Mouse (Mus musculus) liver, embryonic 12.5 days (tissue): Measurements from ENCODE around the gene Spsb3. TPM values are rescaled to one million over a fixed set of nuclear protein-coding genes. Genes with fewer than 3 reads are reported as not detected.

ENCODE experiments used
- ATAC-seq: fragments of 200-750 bp; cut with Nextera tagmentation; 2 replicates; pipeline ENCODE4 v1.8.0; 2017; ENCODE audit warnings: moderate number of reproducible peaks, mild to moderate bottlenecking, moderate library complexity
- H3K27ac ChIP-seq: fragments of 300-500 bp; sonication (generic); 2 replicates; pipeline ENCODE4 v1.5.1; 2016; ENCODE audit warnings: mild to moderate bottlenecking
- H3K27me3 ChIP-seq: fragments of 300-500 bp; sonication (generic); replicated peaks from 2 replicates; pipeline ENCODE4 v1.6.1; 2016; ENCODE audit warnings: mild to moderate bottlenecking, moderate library complexity
- H3K36me3 ChIP-seq: fragments of 300-500 bp; sonication (generic); 2 replicates; pipeline ENCODE4 v1.6.1; 2016; ENCODE audit warnings: mild to moderate bottlenecking, moderate library complexity
- H3K4me1 ChIP-seq: fragments of 300-500 bp; sonication (generic); 2 replicates; pipeline ENCODE4 v1.6.1; 2016
- H3K4me2 ChIP-seq: fragments of 300-500 bp; sonication (generic); 2 replicates; pipeline ENCODE4 v1.6.1; 2016; ENCODE audit warnings: mild to moderate bottlenecking, moderate library complexity
- H3K4me3 ChIP-seq: fragments of 300-500 bp; sonication (generic); 2 replicates; pipeline ENCODE4 v1.5.1; 2016; ENCODE audit warnings: mild to moderate bottlenecking, moderate library complexity
- H3K9ac ChIP-seq: fragments of 300-500 bp; sonication (generic); 2 replicates; pipeline ENCODE4 v1.6.1; 2016; ENCODE audit warnings: mild to moderate bottlenecking, moderate library complexity
- H3K9me3 ChIP-seq: fragments of 300-500 bp; sonication (generic); replicated peaks from 2 replicates; pipeline ENCODE4 v1.6.1; 2016; ENCODE audit warnings: mild to moderate bottlenecking, moderate library complexity
- WGBS: fragments of 180-500 bp; shearing (Covaris S2); methylation state at CpG from one replicate; pipeline ENCODE4 v1.1.7; 2016; ENCODE audit not compliant: insufficient replicate concordance; 5-methylcytosine and 5-hydroxymethylcytosine counted together
- polyA plus RNA-seq: library from polyadenylated mRNA; unstranded; fragments of >200 nt; fragmentation: Nextera tagmentation; extraction: Ambion mirVana; gene quantifications from 2 replicates; pipeline ENCODE4 v1.2.1, GENCODE M21; 2016

The Spsb3 gene
- 37.5 and 40.0 TPM in 2 replicates for polyA plus RNA-seq

DNA sequence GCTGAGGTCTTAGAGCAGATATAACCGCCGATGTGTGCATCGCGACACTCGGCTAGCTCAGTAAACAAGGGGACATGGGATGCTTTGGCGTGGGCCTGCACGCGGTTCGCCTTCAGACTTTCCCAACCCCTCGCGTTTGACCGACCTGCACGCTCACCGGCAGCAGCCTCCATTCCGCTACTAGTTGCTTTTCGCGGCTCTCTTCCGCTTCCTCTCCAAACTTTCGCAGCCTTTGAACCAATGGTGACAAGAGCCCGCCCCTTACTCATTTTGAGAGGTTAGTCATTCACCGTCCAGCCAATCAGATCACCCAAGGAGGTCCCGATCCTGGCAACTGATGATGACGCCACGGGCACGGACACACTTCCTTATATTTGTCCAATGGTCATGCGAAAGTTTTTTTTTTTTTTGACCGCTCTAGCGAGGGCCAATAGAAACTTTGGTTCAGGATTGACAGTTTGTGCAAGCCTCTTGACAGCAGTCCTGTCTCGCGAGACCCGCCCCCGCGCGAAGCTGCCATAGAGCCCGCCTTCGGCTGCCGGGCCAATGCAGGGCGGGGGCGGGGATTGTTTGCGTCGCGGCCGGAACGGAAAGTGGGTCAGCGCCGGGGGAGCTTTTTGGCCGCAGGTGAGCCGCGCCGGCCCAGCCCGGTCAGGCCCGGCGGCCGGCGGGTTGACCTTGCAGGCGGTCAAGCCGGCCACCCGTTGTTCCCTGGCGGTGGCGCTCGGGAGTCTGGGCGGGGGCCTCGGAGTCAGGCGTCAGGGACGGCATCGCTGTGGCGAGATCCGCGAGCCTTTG is at the start of gene Spsb3, which contains the start of gene Nubp2:
TSS of gene Spsb3 (plus strand) at position 510 of the 798 bp plus-strand sequence.
TSS of gene Nubp2 (minus strand) at position 216 of the 798 bp plus-strand sequence.
- peak within 1 kb of the TSS; percentile 92 for H3K4me2 ChIP-seq
- ATAC-seq = peak; percentile 93
- peaks cover 53% of the 10 kb centered on the region for H3K4me1 ChIP-seq
- H3K9me3 ChIP-seq = no peaks in the 10 kb centered on the region
- H3K36me3 ChIP-seq = peaks cover 77% of the 10 kb centered on the region
- under 1% methylated on average over 69 of the region's 69 CpGs for WGBS
- peak within 1 kb of the TSS; percentile 95 for H3K9ac ChIP-seq
- peak within 1 kb of the TSS; percentile 95 for H3K4me3 ChIP-seq
- no peaks in the 10 kb centered on the region for H3K27me3 ChIP-seq
- peak within 1 kb of the TSS; percentile 91 for H3K27ac ChIP-seq

DNA sequence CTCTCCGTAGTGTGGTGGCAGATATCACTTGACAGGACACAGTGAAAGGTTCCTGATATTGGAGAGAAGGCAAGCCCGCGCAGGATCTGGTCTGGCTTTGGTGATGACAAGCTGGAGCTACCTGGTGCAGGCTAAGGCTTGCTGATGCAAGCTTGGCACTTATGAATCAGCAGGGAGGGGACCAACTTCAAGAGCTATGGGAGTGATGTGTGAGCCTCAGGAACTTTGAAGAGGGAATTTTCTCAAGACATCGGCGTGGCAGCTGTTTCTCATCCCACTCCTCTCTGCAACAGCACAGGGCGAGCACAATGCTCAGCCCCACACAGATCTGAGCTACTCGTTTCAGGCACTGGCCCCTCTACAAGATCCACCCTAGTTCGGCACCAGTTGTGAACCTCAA is 46.6 kb upstream of the Spsb3 start, which contains the start of gene Hagh:
TSS of gene Hagh (plus strand) at position 302 of the 400 bp plus-strand sequence.
- Histone ChIP-seq H3K4me2 (no peak within 1 kb of the TSS), H3K9me3 (no peaks in the 10 kb centered on the region), H3K27ac (no peak within 1 kb of the TSS), H3K4me1 (0 out of 2 replicates have a peak, but pooled peaks cover 1% of the 10 kb centered on the region), H3K36me3 (no peaks in the 10 kb centered on the region), H3K27me3 (peaks cover 21% of the 10 kb centered on the region), H3K4me3 (no peak within 1 kb of the TSS), H3K9ac (no peak within 1 kb of the TSS)
- 58% methylated on average over 8 of the region's 8 CpGs for WGBS
- no peak for ATAC-seq

DNA sequence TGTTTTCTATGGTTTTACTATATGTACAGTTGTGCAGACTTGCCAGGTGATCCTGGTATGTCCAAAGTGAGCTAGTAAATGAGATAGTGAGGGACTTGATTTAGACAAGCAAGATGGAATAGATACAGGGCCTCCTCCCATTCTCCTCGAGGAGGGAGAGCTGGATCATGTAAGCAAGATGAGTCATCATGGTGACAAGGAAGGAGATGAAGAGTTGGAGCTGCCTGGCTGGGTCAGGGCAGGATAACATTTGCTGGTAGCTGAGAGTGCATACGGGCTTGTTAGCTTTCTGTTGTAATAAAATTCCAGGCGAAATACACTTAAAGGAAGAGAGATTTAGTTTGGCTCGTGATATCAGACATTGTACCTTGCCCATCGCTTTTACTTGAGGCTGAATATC is 46.1 kb upstream of the Spsb3 start:
- H3K27me3 ChIP-seq = peaks cover 21% of the 10 kb centered on the region
- ATAC-seq = no peak
- no peak overlapping the region for H3K4me2 ChIP-seq
- no peak overlapping the region for H3K4me3 ChIP-seq
- no peak overlapping the region for H3K9ac ChIP-seq
- H3K36me3 ChIP-seq = no peaks in the 10 kb centered on the region
- H3K9me3 ChIP-seq = no peaks in the 10 kb centered on the region
- 0 out of 2 replicates have a peak, but pooled peaks cover 3% of the 10 kb centered on the region for H3K4me1 ChIP-seq
- 43% methylated on average over 5 of the region's 5 CpGs for WGBS
- H3K27ac ChIP-seq = no peak overlapping the region

DNA sequence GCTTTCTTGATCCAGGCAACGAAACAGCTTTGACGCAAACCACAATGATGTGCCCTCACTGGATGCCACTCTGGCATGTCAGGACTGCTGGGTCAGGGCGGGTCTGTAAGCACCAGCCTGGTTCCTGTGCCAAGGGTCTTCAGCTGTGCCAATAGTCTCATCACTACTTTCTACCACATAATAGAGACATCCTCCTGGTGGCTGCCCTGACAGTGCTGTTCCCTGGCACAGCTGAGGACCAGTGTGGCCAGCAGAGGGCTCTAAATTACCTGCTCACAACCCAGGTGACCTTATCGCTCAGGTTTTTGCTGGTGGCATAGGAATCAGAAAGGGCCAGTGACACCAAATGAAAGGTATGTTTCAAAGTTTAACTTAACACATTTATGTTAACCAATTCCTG is 45.3 kb upstream of the Spsb3 start:
- H3K9me3 ChIP-seq = no peaks in the 10 kb centered on the region
- no peak; the same call in 1 of the 2 replicates for ATAC-seq
- WGBS = 60% methylated on average over 4 of the region's 4 CpGs

DNA sequence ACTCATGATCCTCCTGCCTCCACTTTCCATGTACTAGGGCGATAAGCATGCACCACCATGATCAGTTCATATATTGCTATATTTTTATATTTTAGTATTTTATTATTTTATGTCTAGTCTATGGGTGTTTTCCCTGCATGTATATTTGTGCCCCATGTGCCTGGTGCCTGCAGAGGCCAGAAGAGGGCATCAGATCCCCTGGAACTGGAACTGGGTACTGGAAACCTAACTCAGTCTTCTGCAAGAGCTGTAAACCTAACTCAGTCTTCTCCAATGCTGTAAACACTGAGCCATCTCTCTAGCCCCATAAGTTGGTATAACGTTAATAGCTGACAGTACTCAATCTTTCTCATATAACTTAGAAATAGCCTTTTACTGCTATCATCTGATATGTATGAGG is 43.8 kb upstream of the Spsb3 start:
- ATAC-seq = no peak
- H3K36me3 ChIP-seq = no peaks in the 10 kb centered on the region; the same call in 1 of the 2 replicates
- 52% methylated on average over 2 of the region's 2 CpGs for WGBS

More for the DNA sequence above, 45.3 kb upstream of the Spsb3 start:
- Histone ChIP-seq H3K4me2 (no peak overlapping the region), H3K4me1 (0 out of 2 replicates have a peak, but pooled peaks cover 3% of the 10 kb centered on the region), H3K27me3 (peaks cover 21% of the 10 kb centered on the region), H3K4me3 (no peak overlapping the region), H3K9ac (no peak overlapping the region), H3K36me3 (no peaks in the 10 kb centered on the region), H3K27ac (no peak overlapping the region)

DNA sequence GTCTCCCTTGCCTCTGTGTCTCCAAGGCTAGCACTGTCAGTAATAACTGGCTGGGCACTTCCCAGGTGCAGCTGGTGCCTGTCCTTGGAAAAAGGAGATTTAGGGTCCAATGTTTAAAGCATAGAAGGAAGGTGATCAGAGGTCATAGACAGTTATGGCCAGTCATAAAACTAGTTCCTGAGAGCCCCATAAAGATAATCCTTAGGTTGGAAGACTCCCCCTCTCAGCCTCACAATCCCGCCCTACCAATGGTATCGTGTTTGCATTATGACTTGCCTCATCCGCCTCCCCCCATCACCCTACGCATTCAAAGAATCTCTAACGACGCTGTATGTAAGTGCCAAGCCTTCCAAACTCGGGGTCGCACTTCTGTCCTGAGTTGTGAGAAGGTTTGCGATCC is 41.9 kb upstream of the Spsb3 start:
- Histone ChIP-seq H3K4me1 (peaks cover 21% of the 10 kb centered on the region), H3K9ac (no peak overlapping the region), H3K9me3 (no peaks in the 10 kb centered on the region), H3K36me3 (no peaks in the 10 kb centered on the region; the same call in 1 of the 2 replicates), H3K27ac (no peak overlapping the region), H3K4me2 (no peak overlapping the region), H3K4me3 (no peak overlapping the region), H3K27me3 (peaks cover 11% of the 10 kb centered on the region)
- ATAC-seq = no peak
- 57% methylated on average over 9 of the region's 9 CpGs for WGBS

More for the DNA sequence above, 43.8 kb upstream of the Spsb3 start:
- H3K4me3 ChIP-seq = no peak overlapping the region
- H3K4me1 ChIP-seq = peaks cover 12% of the 10 kb centered on the region
- no peaks in the 10 kb centered on the region for H3K9me3 ChIP-seq
- no peak overlapping the region for H3K27ac ChIP-seq
- H3K4me2 ChIP-seq = no peak overlapping the region
- peaks cover 12% of the 10 kb centered on the region for H3K27me3 ChIP-seq
- no peak overlapping the region for H3K9ac ChIP-seq

DNA sequence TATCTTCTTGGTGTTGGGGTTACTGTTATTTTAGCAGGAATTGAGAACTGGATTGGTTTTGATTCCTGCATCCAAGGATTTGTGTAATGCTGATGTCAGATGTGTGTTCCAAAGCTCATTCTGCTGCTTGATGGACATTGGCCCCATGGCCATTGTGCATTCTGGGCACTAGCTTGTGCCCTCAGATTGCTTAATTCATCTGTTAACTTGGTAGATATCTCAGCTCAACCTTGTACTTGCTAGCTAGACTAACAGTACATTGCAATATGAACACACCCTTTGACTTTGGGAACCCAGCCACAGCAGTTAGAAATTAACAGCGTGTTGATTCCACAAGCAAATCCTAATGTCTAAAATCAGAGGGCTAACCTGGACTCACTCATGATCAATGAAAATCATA is 39.1 kb upstream of the Spsb3 start:
- Histone ChIP-seq H3K27me3 (peaks cover 8% of the 10 kb centered on the region), H3K36me3 (peaks cover under 1% of the 10 kb centered on the region; the same call in 1 of the 2 replicates), H3K4me3 (peak overlapping the region; percentile 78), H3K4me1 (peaks cover 33% of the 10 kb centered on the region), H3K9ac (peak overlapping the region; percentile 90), H3K9me3 (no peaks in the 10 kb centered on the region), H3K27ac (peak overlapping the region; percentile 98), H3K4me2 (peak overlapping the region; percentile 87)
- no peak for ATAC-seq
- WGBS = 94% methylated on average over 1 of the region's 1 CpGs

DNA sequence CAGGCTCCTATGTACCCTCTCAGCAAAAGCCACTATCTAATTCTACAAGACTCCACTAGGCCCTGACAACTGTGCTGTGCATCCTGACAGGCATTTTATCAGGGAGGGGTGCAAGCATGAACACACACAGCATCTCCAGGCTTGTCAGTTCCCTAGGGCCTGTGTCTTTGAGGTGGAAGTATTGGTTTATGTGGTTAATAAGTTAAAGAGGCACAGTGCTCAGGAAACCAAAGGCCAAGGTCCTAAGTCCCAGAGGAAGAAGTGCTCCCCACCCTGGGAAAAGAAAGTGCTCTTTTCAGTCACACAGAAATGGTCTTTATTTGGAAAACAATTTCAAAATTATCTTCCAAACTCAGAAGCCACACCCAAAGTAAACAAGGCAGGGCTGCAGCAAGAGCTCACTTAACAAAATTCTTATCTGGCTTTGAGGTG is 37.8 kb upstream of the Spsb3 start:
- Histone ChIP-seq H3K36me3 (peaks cover 13% of the 10 kb centered on the region), H3K27ac (peak overlapping the region; percentile 98), H3K4me3 (peak overlapping the region; percentile 78), H3K9me3 (no peaks in the 10 kb centered on the region), H3K4me1 (peaks cover 33% of the 10 kb centered on the region), H3K27me3 (peaks cover 8% of the 10 kb centered on the region), H3K9ac (peak overlapping the region; percentile 90), H3K4me2 (peak overlapping the region; percentile 87)
- peak; percentile 68 for ATAC-seq

DNA sequence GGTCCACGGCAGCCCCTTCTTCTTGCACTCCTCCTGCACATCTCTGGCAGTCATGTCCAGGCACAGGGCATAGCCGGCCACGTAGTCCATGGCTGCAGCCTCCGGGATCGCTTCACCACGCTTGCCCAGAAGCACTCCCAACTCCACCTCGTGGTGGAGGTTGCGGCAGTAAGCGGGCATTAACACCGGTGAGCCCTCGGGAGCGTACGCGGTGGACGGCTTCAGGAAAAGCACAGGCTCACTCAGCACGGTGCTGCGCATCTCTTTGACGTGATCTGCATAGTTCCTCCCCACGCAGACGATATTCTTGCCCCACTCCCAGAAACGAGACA is 36.7 kb upstream of the Spsb3 start:
- H3K4me1 ChIP-seq = peaks cover 33% of the 10 kb centered on the region
- H3K27me3 ChIP-seq = peaks cover 5% of the 10 kb centered on the region; the same call in 1 of the 2 replicates
- peak overlapping the region; percentile 78 for H3K4me3 ChIP-seq
- peak overlapping the region; percentile 90 for H3K9ac ChIP-seq
- peaks cover 24% of the 10 kb centered on the region for H3K36me3 ChIP-seq
- no peaks in the 10 kb centered on the region for H3K9me3 ChIP-seq
- peak overlapping the region; percentile 87 for H3K4me2 ChIP-seq
- peak; percentile 30 for ATAC-seq
- peak overlapping the region; percentile 98 for H3K27ac ChIP-seq
- 0% methylated on average over 21 of the region's 21 CpGs for WGBS

DNA sequence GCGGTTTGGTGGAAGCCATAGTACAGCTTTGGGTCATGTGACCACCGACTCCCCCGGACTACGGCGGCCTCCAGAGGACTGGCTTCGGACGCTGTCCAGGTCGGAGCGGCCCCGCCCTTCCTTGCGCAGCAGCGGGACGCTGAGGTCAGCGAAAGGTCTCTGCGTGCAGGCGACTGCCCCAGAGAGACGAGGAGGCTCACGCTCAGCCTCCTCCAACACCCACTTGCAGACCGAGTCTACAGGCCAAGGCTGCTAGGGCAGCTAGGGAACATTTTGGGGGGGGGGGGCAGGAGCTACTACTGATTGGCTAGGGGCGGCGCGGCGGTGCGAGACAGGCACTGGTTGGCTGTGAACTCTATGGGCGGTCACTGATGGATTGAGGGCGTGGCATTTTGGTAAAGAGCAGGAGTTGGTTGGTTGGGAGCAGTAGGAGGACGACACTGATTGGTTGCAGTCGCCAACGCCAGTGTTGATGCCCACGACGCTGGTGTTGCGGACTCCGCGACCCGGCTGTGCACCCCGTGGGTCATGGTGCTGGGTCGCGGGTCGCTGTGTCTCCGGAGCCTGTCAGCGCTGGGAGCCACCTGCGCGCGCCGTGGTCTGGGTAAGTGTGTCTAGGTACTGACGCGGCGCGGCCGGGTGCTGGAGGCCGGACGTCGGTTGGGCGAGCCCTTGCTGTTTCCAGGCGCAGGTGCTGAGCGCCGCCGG is 36.2 kb upstream of the Spsb3 start, which contains the start of gene Fahd1:
TSS of gene Fahd1 (minus strand) at position 300 of the 708 bp plus-strand sequence.
- Histone ChIP-seq H3K4me2 (peak within 1 kb of the TSS; percentile 87), H3K9me3 (no peaks in the 10 kb centered on the region), H3K27me3 (0 out of 2 replicates have a peak, but pooled peaks cover 5% of the 10 kb centered on the region), H3K4me1 (peaks cover 31% of the 10 kb centered on the region), H3K27ac (peak within 1 kb of the TSS; percentile 98), H3K9ac (peak within 1 kb of the TSS; percentile 90), H3K36me3 (peaks cover 29% of the 10 kb centered on the region), H3K4me3 (peak within 1 kb of the TSS; percentile 78)
- under 1% methylated on average over 58 of the region's 58 CpGs for WGBS
- peak; percentile 94 for ATAC-seq

DNA sequence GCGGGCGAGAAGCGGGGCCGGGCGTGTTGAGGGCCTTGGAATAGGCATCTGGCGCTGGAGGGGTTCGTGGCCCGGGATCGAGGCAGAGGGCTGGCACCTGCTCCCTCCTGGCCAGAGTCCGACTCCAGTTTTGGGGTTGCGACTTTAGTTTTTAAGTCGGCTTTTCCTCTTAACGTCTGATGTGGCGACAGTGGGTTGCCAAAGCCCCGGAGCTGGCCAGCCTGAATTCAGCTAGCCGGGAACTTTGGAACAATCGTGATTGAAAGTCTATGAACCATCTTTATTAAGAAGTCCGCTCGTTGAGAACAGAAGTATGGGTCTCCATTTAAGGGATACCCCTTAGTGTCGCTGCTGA is 35.7 kb upstream of the Spsb3 start:
- no peaks in the 10 kb centered on the region for H3K9me3 ChIP-seq
- H3K4me3 ChIP-seq = peak overlapping the region; percentile 78
- peak overlapping the region; percentile 87 for H3K4me2 ChIP-seq
- peak overlapping the region; percentile 98 for H3K27ac ChIP-seq
- 0 out of 2 replicates have a peak, but pooled peaks cover 5% of the 10 kb centered on the region for H3K27me3 ChIP-seq
- H3K4me1 ChIP-seq = peaks cover 31% of the 10 kb centered on the region
- 1% methylated on average over 20 of the region's 20 CpGs for WGBS
- no peak for ATAC-seq
- peaks cover 34% of the 10 kb centered on the region for H3K36me3 ChIP-seq
- peak overlapping the region; percentile 90 for H3K9ac ChIP-seq
